Mouse (Mus musculus) G1E (cell line): ENCODE data around the gene Vpreb1.

Experiments
- CTCF ChIP-seq: IDR thresholded peaks from 2 replicates; pipeline ENCODE4 v1.5.1; 2012; ENCODE audit warnings: low read depth, low read length, inconsistent platforms, mixed read lengths
- GATA1 ChIP-seq: IDR thresholded peaks from 2 replicates; pipeline ENCODE4 v1.6.1; 2012; ENCODE audit warnings: borderline replicate concordance, low read length, inconsistent platforms, mixed read lengths
- GATA2 ChIP-seq: IDR thresholded peaks from 2 replicates; pipeline ENCODE4 v1.6.1; 2012; ENCODE audit warnings: low read depth, low read length, inconsistent platforms, borderline replicate concordance
- POLR2AphosphoS5 ChIP-seq: IDR thresholded peaks from 2 replicates; pipeline ENCODE4 v1.6.1; 2012; ENCODE audit warnings: low read depth, low read length, inconsistent platforms; ENCODE audit not compliant: insufficient replicate concordance
- TAL1 ChIP-seq: conservative IDR thresholded peaks from 2 replicates; pipeline ENCODE4 v1.6.1; 2012; ENCODE audit warnings: low read depth, low read length, inconsistent platforms, mixed read lengths

GRCm38 (mm10) chr16:16903188-16903587 is 32.5 kb upstream of the Vpreb1 start:
- TF ChIP-seq CTCF = no peak
- TF ChIP-seq GATA1 = no peak
- no peak for TF ChIP-seq POLR2AphosphoS5
- no peak for TF ChIP-seq TAL1
- no peak for TF ChIP-seq GATA2
